Mouse (Mus musculus) limb, embryonic 12.5 days (tissue): Measurements from ENCODE around the gene Gcnt1. TPM values are rescaled to one million over a fixed set of nuclear protein-coding genes. Genes with fewer than 3 reads are reported as not detected.

ENCODE experiments used
- ATAC-seq: fragments of 200-750 bp; cut with Nextera tagmentation; 2 replicates; pipeline ENCODE4 v1.8.0; 2017; ENCODE audit warnings: low read depth, moderate TSS enrichment; ENCODE audit not compliant: insufficient number of reproducible peaks, insufficient read depth, low FRiP score, low TSS enrichment
- H3K27ac ChIP-seq: fragments of 300-500 bp; sonication (generic); 2 replicates; pipeline ENCODE4 v1.5.1; 2016; ENCODE audit warnings: mild to moderate bottlenecking, moderate library complexity
- H3K27me3 ChIP-seq: fragments of 300-500 bp; sonication (generic); 2 replicates; pipeline ENCODE4 v1.6.1; 2016; ENCODE audit warnings: mild to moderate bottlenecking, moderate library complexity
- H3K36me3 ChIP-seq: fragments of 300-500 bp; sonication (generic); 2 replicates; pipeline ENCODE4 v1.6.1; 2016; ENCODE audit warnings: mild to moderate bottlenecking, moderate library complexity
- H3K4me1 ChIP-seq: fragments of 300-500 bp; sonication (generic); replicated peaks from 2 replicates; pipeline ENCODE4 v1.6.1; 2016
- H3K4me2 ChIP-seq: fragments of 300-500 bp; sonication (generic); 2 replicates; pipeline ENCODE4 v1.6.1; 2016; ENCODE audit warnings: mild to moderate bottlenecking, moderate library complexity
- H3K4me3 ChIP-seq: fragments of 300-500 bp; sonication (generic); replicated peaks from 2 replicates; pipeline ENCODE4 v1.5.1; 2016; ENCODE audit warnings: mild to moderate bottlenecking
- H3K9ac ChIP-seq: fragments of 300-500 bp; sonication (generic); replicated peaks from 2 replicates; pipeline ENCODE4 v1.6.1; 2016; ENCODE audit warnings: mild to moderate bottlenecking, moderate library complexity
- H3K9me3 ChIP-seq: fragments of 300-500 bp; sonication (generic); 2 replicates; pipeline ENCODE4 v1.6.1; 2016; ENCODE audit warnings: mild to moderate bottlenecking, moderate library complexity
- WGBS: fragments of 180-500 bp; shearing (Covaris S2); methylation state at CpG from one replicate; pipeline ENCODE4 v1.1.7; 2016; 5-methylcytosine and 5-hydroxymethylcytosine counted together
- polyA plus RNA-seq: library from polyadenylated mRNA; unstranded; fragments of >200 nt; fragmentation: Nextera tagmentation; extraction: Ambion mirVana; gene quantifications from 2 replicates; pipeline ENCODE4 v1.2.1, GENCODE M21; 2016

The Gcnt1 gene
- polyA plus RNA-seq, 1 experiment from 2014 or later = 5.2 TPM

- Histone ChIP-seq H3K27ac (no peak overlapping the region), H3K4me2 (no peak overlapping the region), H3K4me1 (peaks cover 30% of the 10 kb centered on the region), H3K36me3 (no peaks in the 10 kb centered on the region), H3K4me3 (no peak overlapping the region), H3K9ac (no peak overlapping the region), H3K9me3 (no peaks in the 10 kb centered on the region), H3K27me3 (no peaks in the 10 kb centered on the region)
- ATAC-seq = 0 out of 2 replicates have a peak, but pooled peaks have one; percentile 31
- 78% methylated on average over 11 of the region's 11 CpGs for WGBS
Measured at GRCm38 (mm10) chr19:17323006-17323688, 49.5 kb downstream of the Gcnt1 start.

- no peak overlapping the region for H3K4me3 ChIP-seq
- H3K27me3 ChIP-seq = no peaks in the 10 kb centered on the region
- no peak for ATAC-seq
- H3K27ac ChIP-seq = no peak overlapping the region
- no peak overlapping the region for H3K9ac ChIP-seq
- H3K9me3 ChIP-seq = no peaks in the 10 kb centered on the region
- peaks cover 29% of the 10 kb centered on the region for H3K4me1 ChIP-seq
- H3K36me3 ChIP-seq = no peaks in the 10 kb centered on the region
- no peak overlapping the region for H3K4me2 ChIP-seq
- 86% methylated on average over 4 of the region's 4 CpGs for WGBS
Measured at GRCm38 (mm10) chr19:17319770-17320169, 52.9 kb downstream of the Gcnt1 start.

- Histone ChIP-seq H3K27me3 (no peaks in the 10 kb centered on the region), H3K4me2 (no peak overlapping the region), H3K4me1 (peaks cover 19% of the 10 kb centered on the region), H3K9me3 (no peaks in the 10 kb centered on the region), H3K9ac (no peak overlapping the region), H3K36me3 (no peaks in the 10 kb centered on the region), H3K27ac (no peak overlapping the region), H3K4me3 (no peak overlapping the region)
- WGBS = 5% methylated on average over 3 of the region's 3 CpGs
- no peak for ATAC-seq
Measured at GRCm38 (mm10) chr19:17318733-17319132, 53.9 kb downstream of the Gcnt1 start.

- ATAC-seq = no peak
- H3K36me3 ChIP-seq = no peaks in the 10 kb centered on the region
- H3K9ac ChIP-seq = no peak overlapping the region
- 92% methylated on average over 2 of the region's 2 CpGs for WGBS
- H3K4me1 ChIP-seq = peaks cover under 1% of the 10 kb centered on the region; the same call in 1 of the 2 replicates
- no peak overlapping the region for H3K4me3 ChIP-seq
- H3K9me3 ChIP-seq = no peaks in the 10 kb centered on the region
- H3K27me3 ChIP-seq = no peaks in the 10 kb centered on the region
- H3K4me2 ChIP-seq = no peak overlapping the region
- no peak overlapping the region for H3K27ac ChIP-seq
Measured at GRCm38 (mm10) chr19:17316311-17317003, 56.2 kb downstream of the Gcnt1 start.

GRCm38 (mm10) chr19:17314451-17314850, 58.2 kb downstream of the Gcnt1 start:
- no peak overlapping the region for H3K4me2 ChIP-seq
- no peaks in the 10 kb centered on the region for H3K27me3 ChIP-seq
- no peak overlapping the region for H3K9ac ChIP-seq
- H3K27ac ChIP-seq = no peak overlapping the region
- 77% methylated on average over 2 of the region's 2 CpGs for WGBS
- H3K36me3 ChIP-seq = no peaks in the 10 kb centered on the region
- no peak overlapping the region for H3K4me3 ChIP-seq
- H3K4me1 ChIP-seq = no peaks in the 10 kb centered on the region
- H3K9me3 ChIP-seq = no peaks in the 10 kb centered on the region
- no peak for ATAC-seq

- 100% methylated on average over 1 of the region's 1 CpGs for WGBS
- Histone ChIP-seq H3K27me3 (no peaks in the 10 kb centered on the region), H3K9me3 (no peaks in the 10 kb centered on the region)
Measured at GRCm38 (mm10) chr19:17313766-17314165, 58.9 kb downstream of the Gcnt1 start.

GRCm38 (mm10) chr19:17312671-17313180, 59.9 kb downstream of the Gcnt1 start:
- no peak for ATAC-seq
- no peak overlapping the region for H3K4me3 ChIP-seq
- no peaks in the 10 kb centered on the region for H3K9me3 ChIP-seq
- no peak overlapping the region for H3K9ac ChIP-seq
- WGBS = 95% methylated on average over 5 of the region's 5 CpGs
- no peaks in the 10 kb centered on the region for H3K4me1 ChIP-seq
- no peak overlapping the region for H3K27ac ChIP-seq
- no peak overlapping the region for H3K4me2 ChIP-seq
- H3K27me3 ChIP-seq = no peaks in the 10 kb centered on the region
- H3K36me3 ChIP-seq = no peaks in the 10 kb centered on the region

More at GRCm38 (mm10) chr19:17313766-17314165, 58.9 kb downstream of the Gcnt1 start:
- no peak overlapping the region for H3K27ac ChIP-seq
- no peaks in the 10 kb centered on the region for H3K4me1 ChIP-seq
- H3K36me3 ChIP-seq = no peaks in the 10 kb centered on the region
- ATAC-seq = no peak
- H3K4me3 ChIP-seq = no peak overlapping the region
- no peak overlapping the region for H3K9ac ChIP-seq
- no peak overlapping the region for H3K4me2 ChIP-seq

GRCm38 (mm10) chr19:17311501-17311900, 61.1 kb downstream of the Gcnt1 start:
- H3K27ac ChIP-seq = no peak overlapping the region
- ATAC-seq = no peak
- H3K4me1 ChIP-seq = no peaks in the 10 kb centered on the region
- no peaks in the 10 kb centered on the region for H3K27me3 ChIP-seq
- no peaks in the 10 kb centered on the region for H3K36me3 ChIP-seq
- no peak overlapping the region for H3K4me3 ChIP-seq
- H3K9ac ChIP-seq = no peak overlapping the region
- H3K9me3 ChIP-seq = no peaks in the 10 kb centered on the region
- H3K4me2 ChIP-seq = no peak overlapping the region
- 17% methylated on average over 1 of the region's 1 CpGs for WGBS

GRCm38 (mm10) chr19:17311031-17311430, 61.6 kb downstream of the Gcnt1 start:
- Histone ChIP-seq H3K4me3 (no peak overlapping the region), H3K4me1 (no peaks in the 10 kb centered on the region), H3K36me3 (no peaks in the 10 kb centered on the region), H3K27me3 (no peaks in the 10 kb centered on the region), H3K9ac (no peak overlapping the region), H3K9me3 (no peaks in the 10 kb centered on the region), H3K27ac (no peak overlapping the region), H3K4me2 (no peak overlapping the region)
- no peak for ATAC-seq
- 89% methylated on average over 2 of the region's 2 CpGs for WGBS

- 83% methylated on average over 5 of the region's 5 CpGs for WGBS
- Histone ChIP-seq H3K9me3 (no peaks in the 10 kb centered on the region), H3K27ac (no peak overlapping the region), H3K4me1 (no peaks in the 10 kb centered on the region), H3K4me3 (no peak overlapping the region), H3K36me3 (no peaks in the 10 kb centered on the region), H3K4me2 (no peak overlapping the region), H3K9ac (no peak overlapping the region), H3K27me3 (no peaks in the 10 kb centered on the region)
- no peak for ATAC-seq
Measured at GRCm38 (mm10) chr19:17296081-17296480, 76.6 kb downstream of the Gcnt1 start.

- H3K9ac ChIP-seq = no peak overlapping the region
- WGBS = 83% methylated on average over 6 of the region's 6 CpGs
- no peak for ATAC-seq
- no peaks in the 10 kb centered on the region for H3K36me3 ChIP-seq
- no peak overlapping the region for H3K4me3 ChIP-seq
- H3K4me1 ChIP-seq = no peaks in the 10 kb centered on the region
- H3K27ac ChIP-seq = no peak overlapping the region
- no peak overlapping the region for H3K4me2 ChIP-seq
- H3K27me3 ChIP-seq = no peaks in the 10 kb centered on the region
- H3K9me3 ChIP-seq = no peaks in the 10 kb centered on the region
Measured at GRCm38 (mm10) chr19:17295211-17295766, 77.4 kb downstream of the Gcnt1 start.
